Mouse (Mus musculus) retina, embryonic 14.5 days (tissue): ENCODE measurements around the gene March1.

ENCODE experiments used
- DNase-seq: peaks from one replicate; pipeline ENCODE4 v3.0.0-alpha.2; 2015; ENCODE audit warnings: low spot score

March1 gene

DNA sequence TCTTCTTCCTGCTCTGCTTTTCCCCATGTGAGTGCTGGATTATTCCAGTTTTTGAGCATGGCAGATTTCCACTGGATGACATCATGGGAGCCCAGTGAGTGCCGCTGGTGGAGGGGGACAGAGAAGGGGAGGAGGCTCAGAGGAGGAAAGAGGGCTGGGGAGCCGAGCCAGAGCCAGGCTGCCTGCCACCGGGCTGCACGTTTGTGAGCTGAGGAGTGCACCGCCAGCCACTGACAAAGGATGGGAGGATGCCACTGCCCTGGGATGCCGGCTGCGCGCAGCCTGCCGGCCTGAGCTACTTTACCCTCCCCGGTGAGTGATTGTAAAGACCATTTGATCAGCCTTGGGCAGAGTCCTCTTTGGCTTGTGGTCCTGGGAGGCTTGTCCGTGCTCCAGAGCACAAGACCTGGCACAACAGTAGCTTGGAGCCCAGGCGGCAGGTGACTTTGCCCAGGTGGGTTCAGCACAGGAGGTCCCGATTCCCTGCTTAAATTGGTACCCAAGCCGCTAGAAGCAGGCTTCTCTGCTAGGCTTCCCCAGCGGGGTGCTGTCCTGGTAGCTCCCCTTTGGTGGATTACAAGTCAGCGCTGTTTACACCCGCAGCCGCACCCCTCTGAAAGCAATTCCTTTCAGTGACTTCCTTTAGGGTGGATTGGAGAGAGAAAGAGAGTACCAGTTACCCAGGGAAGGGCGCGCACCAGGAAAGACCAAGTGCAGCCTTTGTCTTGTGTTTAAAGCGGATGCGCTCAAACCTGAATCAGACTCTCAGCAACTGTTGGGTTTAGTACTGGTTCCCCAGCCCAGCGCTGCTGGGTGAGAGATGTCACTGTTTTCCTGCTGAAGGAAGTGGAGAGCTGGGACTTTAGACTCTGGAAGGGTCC, at the start of gene March1:
Gene March1, plus strand, starts transcription at position 30 of the 881 bp plus-strand sequence.
- peak; percentile 20 for DNase-seq

DNA sequence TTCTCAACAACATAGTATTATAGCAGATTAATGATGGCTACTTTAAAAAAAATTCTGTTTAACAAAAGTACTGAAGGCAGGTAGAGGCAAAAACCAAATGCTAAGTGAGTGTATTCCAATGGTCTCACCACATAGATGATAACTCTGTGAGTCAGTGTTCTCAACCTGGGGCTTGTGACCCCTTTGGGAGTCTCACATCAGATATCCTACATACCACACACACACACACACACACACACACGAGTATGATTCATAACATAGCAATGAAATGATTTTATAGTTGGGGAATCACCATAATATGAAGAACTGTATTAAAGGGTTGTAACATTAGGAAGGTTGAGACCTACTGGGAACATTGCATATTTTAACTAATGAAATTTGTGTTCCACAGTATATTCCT, 30.8 kb upstream of the March1 start:
- no peak for DNase-seq

DNA sequence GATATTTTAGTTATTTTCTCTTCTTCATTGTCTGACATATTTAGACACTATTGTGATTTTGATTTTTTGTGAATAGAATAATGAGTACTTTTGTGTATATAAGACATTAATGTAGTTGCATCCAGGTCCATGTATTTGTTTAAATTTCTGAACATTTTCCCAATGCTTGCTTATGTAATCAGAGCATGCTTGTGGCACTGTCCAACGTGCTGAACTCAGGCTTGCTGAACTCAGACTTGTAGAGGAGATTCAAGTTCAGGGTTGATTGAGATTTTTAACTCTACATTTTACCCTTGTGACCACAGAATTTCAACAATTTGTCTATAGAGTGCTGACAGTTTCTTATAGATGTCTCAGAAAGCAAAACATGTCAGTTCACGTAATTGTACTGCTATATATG, 14.5 kb upstream of the March1 start:
- DNase-seq: peak; percentile 29

DNA sequence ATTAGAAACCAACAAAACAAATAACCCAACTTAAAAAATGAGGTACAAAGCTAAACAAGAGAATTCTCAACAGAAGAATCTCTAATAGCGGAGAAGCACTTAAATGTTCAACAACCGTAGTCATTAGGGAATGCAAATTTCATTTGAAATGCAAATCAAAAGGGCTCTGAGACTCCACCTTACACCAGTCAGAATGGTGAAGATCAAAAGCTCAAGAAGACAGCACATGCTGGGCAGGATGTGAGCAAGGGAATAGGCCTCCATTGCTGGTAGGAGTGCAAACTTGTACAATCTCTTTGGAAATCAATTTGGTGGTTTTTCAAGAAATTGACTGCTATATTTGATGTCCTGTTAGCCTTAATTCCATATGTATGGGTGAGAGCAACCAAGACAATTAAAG, 8.2 kb upstream of the March1 start:
- DNase-seq: no peak

DNA sequence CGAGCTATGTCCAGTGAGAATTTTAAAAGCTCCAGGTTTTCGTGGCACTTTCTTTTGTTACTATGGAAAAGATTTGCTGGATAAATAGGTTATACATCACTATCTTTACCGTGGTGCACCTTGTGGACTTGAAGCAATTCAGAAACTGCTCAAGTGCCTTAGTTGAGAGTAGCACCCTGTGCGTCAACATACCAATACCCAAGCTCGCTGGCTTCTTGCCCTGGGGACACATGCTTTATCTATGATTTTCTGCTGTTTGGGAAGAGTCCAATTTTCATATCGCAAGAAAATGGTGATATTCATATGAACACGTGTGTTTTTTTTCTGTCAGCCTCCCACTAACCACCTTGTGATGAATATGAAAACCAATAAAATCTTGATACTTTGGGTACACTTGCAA, 1.3 kb downstream of the March1 start:
- DNase-seq: no peak

DNA sequence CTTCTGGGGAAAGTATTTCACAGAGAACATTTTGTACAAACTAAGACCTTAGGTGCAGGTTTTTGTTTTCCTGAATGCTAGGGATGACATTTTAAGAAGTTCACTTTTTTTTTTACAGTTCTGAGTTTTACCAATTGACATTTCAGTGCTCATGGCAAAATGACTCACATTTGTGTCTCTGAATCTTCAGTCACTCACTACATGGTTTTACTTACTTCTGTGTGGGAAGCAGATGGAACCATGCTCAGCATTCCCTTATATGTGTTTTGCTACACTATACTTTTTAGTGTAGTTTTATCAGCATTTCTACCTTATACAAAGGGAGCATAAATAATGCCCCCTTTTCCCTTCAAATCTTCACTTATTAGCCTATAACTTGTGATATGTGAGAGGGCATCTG, 27.2 kb downstream of the March1 start:
- DNase-seq: no peak

DNA sequence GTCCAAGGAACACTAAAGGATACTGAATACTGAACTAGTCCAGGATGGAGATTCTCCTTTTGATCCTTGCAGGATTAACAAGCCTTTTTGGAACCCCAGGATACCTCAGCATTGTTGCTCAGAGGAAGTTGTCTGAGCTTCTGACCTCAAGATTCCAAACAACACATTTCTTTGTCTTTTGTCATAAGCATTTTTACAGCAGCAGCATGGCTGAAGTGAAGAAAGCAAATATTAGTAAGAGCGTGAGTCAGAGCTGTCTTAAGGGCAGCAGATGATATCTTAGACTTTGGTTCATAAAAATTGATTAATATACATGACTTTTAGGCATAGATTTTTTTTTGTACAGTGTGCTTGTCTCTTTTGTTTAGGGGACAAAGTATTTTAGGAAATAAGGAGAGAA, 27.8 kb downstream of the March1 start:
- no peak for DNase-seq

DNA sequence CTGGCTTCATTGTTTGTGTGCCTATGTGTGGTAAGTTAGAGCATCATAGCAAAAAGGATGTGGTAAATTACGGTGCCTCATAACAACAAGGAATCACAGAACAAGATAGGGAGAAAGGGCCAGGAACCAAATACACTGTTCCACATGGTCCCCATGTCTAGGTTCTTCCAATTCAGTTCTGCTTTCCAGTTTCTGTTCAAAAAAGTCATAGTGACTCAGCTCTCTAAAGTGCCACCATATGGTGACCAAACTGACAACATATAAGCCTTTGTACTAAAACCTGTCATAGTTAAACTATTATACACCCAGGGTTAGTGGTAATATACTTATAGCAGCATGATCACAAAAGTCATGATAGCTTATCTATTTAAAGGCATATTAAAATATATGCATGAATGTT, 28.2 kb downstream of the March1 start:
- no peak for DNase-seq

DNA sequence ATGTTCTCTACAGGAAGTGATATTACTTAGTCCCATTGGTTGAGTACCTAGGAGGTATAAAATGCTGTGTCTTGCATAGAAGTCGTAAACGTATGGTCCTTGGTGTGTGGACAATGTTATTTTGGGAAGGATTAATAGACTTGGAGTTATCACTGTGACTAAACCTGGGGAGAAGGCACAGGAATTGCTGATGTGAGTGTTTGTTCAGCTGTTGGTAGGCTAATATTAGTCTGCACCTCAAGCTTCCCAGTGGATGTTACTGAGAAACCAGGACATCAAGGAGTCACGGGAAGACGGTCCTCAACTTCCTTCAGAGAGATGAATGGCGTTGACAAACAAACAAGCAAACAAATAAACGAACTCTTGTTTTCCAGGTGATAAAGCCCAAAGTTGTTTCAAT, 38.2 kb downstream of the March1 start:
- DNase-seq: no peak

DNA sequence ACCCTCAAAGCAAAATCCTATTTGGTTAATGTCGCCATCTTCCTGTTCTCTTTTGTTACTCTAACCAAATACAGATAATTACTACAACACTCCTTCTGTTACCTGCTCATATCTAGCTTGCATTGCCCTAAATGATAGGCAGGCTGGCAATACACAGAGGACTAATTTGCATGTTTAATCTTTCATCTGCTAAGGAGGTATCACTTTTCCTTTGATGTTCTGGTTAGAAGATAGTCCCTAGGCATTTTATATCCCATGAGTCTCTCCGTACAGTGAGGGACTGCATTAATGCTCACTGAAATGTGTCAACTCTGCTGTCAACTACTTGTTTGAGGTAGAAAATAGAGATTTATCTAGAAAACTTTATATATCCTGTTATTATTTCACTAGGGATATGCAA, 44.2 kb downstream of the March1 start:
- DNase-seq: no peak

DNA sequence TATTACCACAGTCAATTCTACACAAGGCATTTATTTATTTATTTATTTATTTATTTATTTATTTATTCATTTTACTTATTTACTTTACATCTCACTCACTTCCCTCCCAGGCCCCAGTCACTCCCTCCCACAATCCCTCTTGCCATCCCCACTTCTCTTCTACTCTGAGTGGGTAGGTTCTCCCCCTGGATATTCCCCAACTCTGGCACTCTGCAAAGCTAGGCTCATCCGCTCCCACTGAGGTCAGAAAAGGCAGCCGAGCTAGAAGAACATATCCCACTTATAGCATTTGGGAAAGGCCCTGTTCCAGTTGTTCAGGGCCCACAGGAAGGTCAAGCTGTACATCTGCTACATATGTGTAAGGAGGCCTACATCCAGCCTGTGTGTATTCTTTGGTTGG, 48.1 kb downstream of the March1 start:
- DNase-seq: no peak

DNA sequence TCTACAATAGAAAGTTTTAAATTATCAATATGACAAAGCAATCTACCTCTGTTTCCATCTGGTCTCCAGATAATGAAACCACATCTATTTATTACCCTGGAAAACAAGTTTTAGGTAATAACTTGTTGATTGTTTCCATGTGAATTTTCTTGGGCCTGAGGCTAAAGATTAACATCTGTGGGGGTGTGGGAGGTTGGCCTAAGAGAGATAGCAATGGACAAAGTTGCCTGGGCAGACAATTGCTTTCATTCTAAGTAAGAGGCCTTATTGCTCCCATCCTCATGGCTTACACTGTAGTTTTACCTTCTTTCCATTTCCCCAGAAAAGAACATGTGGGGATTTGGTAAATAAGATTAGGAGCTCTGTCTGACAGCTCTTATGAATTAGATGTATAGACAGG, 125.4 kb downstream of the March1 start:
- DNase-seq: no peak

DNA sequence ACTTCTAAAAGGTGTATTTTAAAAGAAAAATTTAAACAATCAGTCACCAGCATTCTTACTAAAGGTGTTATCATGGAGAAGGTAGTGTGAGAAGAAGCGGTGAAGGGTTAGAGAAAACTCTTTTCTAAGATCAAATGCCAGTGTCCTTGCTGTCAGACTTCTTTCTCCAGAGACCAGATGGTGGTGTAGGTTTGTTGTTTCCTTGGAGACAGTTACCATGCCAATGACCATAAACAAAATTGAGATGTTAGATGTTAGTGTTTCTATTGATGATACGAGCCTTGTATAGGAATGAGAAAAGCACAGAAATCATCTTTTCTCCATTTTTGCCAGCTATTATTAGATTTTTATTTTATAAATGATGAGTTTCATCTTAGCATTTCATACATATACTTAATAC, 158.1 kb downstream of the March1 start:
- peak; percentile 38 for DNase-seq

DNA sequence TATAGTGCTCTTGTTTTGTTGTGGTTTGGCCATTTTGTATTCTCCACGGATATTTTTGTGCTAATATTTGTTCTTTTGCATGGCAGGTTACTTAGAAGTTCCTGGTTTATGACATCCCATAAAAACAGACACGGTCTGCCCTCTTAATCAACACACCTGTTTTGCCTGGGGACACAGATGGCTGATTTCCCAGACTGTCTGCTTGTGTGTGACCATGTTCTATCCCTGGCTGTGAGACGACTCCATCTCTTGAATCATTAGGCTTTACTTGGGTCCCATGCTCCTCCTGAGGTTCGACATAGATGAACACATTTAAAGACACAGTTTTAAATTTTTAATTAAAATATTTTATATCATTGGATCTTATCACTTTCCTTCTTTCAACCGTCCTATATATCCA, 163.5 kb downstream of the March1 start:
- DNase-seq: no peak

DNA sequence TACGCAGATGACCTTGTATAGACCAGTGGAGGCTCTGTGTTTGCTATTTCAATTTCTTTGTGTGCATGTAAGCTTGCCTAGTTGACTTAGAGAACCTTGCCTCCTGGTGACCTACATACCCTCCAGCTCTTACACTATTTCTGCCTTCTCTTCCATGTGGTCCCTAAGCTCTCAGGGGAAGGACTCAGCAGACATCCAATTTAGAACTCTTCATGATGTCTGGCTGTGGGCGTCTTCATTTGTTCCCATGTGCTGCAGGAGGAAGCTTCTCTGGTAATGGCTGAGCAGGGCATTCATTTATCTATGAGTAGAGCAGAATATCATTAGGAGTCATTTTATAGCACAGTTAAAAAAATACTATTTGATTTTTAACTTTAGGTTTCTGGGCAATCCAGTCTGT, 195.3 kb downstream of the March1 start:
- DNase-seq: no peak

DNA sequence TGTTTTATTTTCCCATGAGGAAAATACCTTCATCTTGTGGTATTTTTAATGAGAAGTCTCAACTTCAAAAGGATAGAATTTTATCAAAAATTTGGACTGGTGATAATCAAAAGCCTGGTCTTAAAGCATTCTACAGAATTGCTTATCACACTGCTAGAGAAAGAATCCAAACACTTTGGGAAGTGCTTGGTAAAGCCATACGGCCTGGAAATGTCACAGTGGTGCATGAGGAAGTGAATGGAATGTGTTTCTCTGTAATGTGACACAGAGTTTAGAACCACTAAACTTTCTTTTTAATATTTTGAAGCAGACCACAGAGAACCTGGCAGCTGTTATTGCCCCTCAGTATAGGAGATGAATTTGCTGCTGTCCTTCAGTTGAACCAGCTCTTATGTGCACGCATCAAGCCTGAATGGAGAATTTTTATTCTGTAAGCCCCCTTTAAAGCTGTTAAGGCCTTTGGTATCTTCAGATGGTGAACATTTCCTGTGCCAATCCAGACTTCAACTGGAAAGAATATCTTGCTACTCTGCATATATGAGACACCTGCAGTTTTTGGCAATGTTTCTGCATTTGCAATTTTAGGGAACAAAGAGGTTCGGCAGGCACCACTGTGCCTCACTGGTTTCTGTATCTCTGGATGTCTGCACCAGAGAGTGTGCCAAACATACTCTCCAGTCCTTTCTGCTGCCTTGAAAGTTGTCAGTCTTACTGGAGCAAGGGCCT, 304.8 kb downstream of the March1 start:
- DNase-seq: no peak

DNA sequence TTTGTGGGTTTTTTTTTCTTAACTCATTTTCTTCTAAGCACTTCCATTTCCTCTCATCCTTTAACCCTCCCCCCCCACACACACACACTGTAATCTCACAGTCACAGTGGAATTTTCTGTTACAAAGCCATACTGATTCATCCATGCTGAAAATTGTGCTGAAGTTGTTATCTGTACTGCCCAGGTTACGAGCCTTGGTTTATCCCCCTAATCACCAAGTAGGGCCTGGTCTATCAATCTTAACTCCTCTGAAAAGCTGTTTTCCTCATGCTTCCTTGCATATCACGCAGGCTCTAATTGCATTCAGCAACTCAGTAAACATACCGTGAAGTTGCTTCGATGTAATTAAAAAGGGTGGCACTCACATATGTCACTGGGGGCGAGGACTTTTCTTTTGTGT, 339.2 kb downstream of the March1 start:
- DNase-seq: peak; percentile 6

DNA sequence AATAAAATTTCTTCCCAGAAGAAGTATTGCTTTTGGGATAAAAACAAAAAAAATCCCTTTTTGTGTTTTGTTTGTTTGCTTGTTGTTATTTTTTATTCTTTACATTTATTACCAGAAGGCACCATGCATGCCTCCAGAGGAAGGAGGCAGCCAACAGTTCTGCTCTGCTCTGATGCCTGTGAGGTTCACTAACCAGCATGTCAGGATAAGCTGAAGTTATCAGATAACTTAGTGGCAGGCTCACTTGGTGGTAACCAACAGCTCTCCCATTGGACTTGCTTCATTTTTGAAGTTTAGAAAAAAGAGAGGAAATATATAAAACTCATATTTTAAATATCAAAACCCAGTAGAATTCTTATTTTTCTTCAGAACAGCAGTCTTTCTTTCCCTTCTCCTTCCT, 339.8 kb downstream of the March1 start:
- no peak for DNase-seq

DNA sequence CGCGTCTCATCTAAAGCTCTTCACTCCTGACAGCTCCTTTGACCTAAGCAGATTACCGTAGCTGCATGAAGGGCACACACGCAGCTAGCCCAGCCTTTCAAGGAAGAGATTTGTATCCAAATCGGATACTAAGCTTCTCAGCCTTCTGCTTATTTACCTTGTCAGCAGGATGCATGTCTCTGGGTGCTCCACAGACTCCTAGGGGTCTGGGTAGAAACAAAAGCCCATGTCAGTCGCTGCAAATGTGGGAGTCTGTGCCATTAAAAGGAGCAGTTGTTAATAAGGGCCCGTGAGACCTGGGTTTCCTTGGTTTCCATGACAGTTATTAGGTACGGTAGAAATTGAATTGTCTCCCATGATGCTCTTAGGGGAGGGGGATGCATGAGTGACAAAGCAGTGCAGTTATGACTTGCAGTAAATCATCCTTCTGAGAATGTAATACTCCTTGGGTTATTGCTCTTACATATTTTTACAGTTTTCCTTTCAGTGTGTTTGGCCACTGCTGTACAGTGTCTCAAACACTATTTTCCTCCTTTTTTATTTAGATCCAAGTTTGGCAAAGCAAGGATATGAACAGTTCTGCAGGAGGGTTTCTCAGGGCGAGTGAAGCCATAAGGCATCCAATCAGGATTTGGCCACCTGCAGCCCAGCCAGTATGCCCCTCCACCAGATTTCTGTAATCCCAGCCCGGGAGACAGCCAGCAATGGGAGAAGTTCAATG, 349.0 kb downstream of the March1 start:
- DNase-seq: peak; percentile 31

DNA sequence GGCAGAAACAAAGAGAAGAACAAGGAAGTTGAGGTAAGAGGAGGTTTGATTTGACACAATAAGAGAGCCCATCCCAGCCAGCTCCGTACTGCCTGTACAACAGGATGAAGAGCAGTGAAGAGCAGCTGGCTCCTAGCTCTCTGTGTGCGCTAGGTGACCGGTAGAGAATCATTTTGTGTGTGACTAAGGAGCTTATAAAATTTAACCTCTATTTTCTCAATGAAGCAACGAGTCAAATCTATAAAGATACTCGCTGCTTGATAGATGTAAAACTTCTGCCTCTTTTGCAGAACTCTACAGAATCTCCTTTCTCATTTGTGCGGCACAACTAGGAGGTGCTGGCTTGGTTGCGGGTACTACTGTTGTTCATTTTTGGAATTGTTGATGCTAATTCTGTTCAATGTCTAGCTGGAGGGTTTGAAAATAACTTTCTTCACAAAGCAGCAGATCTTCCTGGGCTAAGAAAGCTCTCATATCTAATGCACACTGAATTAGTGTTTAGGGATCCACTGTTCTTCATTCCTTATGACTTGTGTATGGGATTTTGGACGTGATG, 349.6 kb downstream of the March1 start:
- DNase-seq: no peak

DNA sequence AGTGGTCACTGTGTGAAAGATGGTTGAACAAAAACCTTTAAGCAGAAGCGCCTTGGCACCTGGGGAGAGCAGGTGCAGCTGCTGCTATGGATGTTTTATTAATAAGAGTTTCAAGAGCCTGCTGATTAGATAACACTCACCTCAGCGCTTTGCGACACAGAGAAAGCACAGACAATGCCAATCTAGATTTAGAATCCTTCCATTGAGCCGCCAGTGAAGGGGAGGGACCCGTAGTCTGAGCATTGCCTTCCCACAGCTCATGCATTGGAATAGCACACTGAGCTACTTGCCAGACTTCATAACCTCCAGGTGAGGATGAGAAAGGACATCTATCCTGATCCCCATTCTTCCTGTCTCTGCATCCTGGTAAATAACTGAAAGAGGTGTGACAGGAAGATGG, 359.2 kb downstream of the March1 start:
- DNase-seq: no peak

DNA sequence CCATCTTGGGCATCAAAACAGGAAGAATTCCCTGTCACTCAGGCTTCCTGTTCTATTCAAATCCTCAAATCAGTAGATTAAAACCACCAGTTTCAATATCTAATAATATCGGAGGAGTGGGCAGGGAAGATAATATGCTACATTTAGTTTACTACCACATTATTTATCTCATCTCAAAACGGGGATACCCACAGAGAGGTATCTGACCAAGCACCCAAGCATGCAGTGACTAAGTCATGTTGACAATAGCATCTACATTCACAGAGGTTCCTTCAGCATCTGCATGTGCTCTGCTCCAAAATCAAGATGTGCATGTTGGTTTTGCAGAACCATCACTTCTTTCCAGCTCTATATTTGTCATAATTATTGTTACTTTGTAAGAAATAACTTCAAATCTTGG, 364.3 kb downstream of the March1 start:
- DNase-seq: no peak

DNA sequence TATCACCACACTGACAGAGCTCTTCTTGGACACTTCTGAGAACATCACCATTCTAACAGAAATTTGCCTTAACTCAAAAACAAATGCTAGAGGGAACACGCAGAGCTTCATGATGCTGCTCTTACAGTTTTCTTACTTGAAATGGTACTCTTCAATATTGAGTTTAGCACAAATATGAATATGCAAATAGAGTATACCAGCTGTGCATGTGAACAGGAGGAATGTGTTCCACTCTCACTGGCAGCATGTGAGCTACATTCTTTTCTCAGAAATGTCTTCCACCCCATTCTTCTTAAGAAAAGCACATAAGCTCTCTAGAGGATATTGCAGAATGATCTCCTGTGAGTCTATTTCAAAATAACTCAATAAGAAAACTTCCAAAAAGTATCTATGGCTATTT, 370.0 kb downstream of the March1 start:
- DNase-seq: no peak
